Mouse (Mus musculus): ENCODE measurements at regions not wholly inside any gene's neighbourhood (a gene's known extent, or its start where the extent isn't known, plus 50 kb on each side); places are given as distances from the start of the nearest gene placed in this dataset.

GRCm38 (mm10) chr15:7003311-7003710 lies 87.1 kb upstream of the Lifr start:
- DNase-seq (ENCODE audit: low read depth, low spot score), result no peak
- no peak for TF ChIP-seq CHD2 (IDR thresholded peaks at IDR 0.05; ENCODE audit: low read length)
- TF ChIP-seq KAT2A (conservative IDR thresholded peaks at IDR 0.05; ENCODE audit: low read depth, low read length), result no peak
- no peak for TF ChIP-seq POLR2AphosphoS5 (IDR thresholded peaks at IDR 0.05; ENCODE audit: borderline replicate concordance, low read depth, low read length)
- no peak for TF ChIP-seq ELF1 (IDR thresholded peaks at IDR 0.05; ENCODE audit: low read depth, low read length)
- TF ChIP-seq BHLHE40 (IDR thresholded peaks at IDR 0.05; ENCODE audit: borderline replicate concordance, low read depth, low read length), result no peak
- no peak for TF ChIP-seq POLR2AphosphoS2 (IDR thresholded peaks at IDR 0.05; ENCODE audit: low read length)
- no peak for TF ChIP-seq RAD21 (IDR thresholded peaks at IDR 0.05; ENCODE audit: low read depth, low read length)
- TF ChIP-seq ETS1 (IDR thresholded peaks at IDR 0.05; ENCODE audit: low read depth, low read length), result no peak
- no peak for TF ChIP-seq NELFE (IDR thresholded peaks at IDR 0.05; ENCODE audit: low read depth, low read length)
- no peak for TF ChIP-seq MXI1 (IDR thresholded peaks at IDR 0.05; ENCODE audit: low read depth, low read length)
- TF ChIP-seq GABPA (IDR thresholded peaks at IDR 0.05; ENCODE audit: low read depth, low read length), result no peak
- no peak for TF ChIP-seq MYB (IDR thresholded peaks at IDR 0.05; ENCODE audit: low read depth, low read length)
- no peak for TF ChIP-seq ZMIZ1 (IDR thresholded peaks at IDR 0.05; ENCODE audit: low read depth, low read length)
- no peak for TF ChIP-seq SIN3A (IDR thresholded peaks at IDR 0.05; ENCODE audit: low read length)
- TF ChIP-seq TCF12 (IDR thresholded peaks at IDR 0.05; ENCODE audit: low read depth, low read length), result no peak
- TF ChIP-seq GATA1 (IDR thresholded peaks at IDR 0.05; ENCODE audit: low read depth, low read length), result no peak
- TF ChIP-seq TAL1 (IDR thresholded peaks at IDR 0.05; ENCODE audit: low read length), result no peak
- Histone ChIP-seq H3K9ac (ENCODE audit: control insufficient read depth, low read depth, low read length, poor library complexity, severe bottlenecking) (no peak overlapping the region), H3K4me1 (ENCODE audit: control insufficient read depth in 1 of 2, insufficient read depth in 2 of 2, low read length in 2 of 2) (no peaks in the 10 kb centered on the region), H3K27ac (ENCODE audit: control insufficient read depth, low read depth, low read length) (no peak overlapping the region), H3K79me2 (ENCODE audit: control insufficient read depth, insufficient read depth, low read length, poor library complexity) (no peaks in the 10 kb centered on the region), H3K27me3 (ENCODE audit: control insufficient read depth in 1 of 2, insufficient read depth in 2 of 2, low read length in 2 of 2) (no peaks in the 10 kb centered on the region), H3K9me3 (replicated peaks; ENCODE audit: insufficient read depth, low read length) (no peaks in the 10 kb centered on the region), H3K4me3 (ENCODE audit: control insufficient read depth in 1 of 2, insufficient read depth in 1 of 2, low read depth in 2 of 2, low read length in 2 of 2) (no peak overlapping the region), H3K36me3 (ENCODE audit: control insufficient read depth in 1 of 2, insufficient read depth in 2 of 2, low read length in 2 of 2) (no peaks in the 10 kb centered on the region)

DNA sequence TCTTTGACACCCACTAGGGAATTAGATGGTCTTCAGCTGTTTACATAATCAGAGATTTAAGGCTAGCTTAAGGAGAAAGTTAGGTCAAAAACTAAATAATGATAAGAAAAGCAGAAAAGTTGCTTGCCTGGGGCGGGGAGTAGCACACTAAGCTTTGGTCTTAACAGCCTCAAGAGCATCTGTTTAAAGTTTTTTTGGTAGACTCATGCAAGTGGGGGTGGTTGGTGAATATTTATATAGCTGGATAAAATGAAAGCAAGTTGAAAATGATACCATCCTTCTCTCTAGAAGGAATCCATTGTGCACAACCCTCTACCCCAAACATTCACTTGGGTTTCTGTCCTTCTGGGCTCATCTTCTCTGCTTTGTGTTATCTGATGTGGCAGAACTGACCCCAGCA lies 85.3 kb upstream of the Lifr start:
- Histone ChIP-seq H3K36me3 (ENCODE audit: control insufficient read depth in 1 of 2, insufficient read depth in 2 of 2, low read length in 2 of 2) (no peaks in the 10 kb centered on the region), H3K27ac (ENCODE audit: control insufficient read depth, low read depth, low read length) (no peak overlapping the region), H3K9me3 (replicated peaks; ENCODE audit: insufficient read depth, low read length) (no peaks in the 10 kb centered on the region), H3K27me3 (ENCODE audit: control insufficient read depth in 1 of 2, insufficient read depth in 2 of 2, low read length in 2 of 2) (no peaks in the 10 kb centered on the region), H3K4me3 (ENCODE audit: control insufficient read depth in 1 of 2, insufficient read depth in 1 of 2, low read depth in 2 of 2, low read length in 2 of 2) (no peak overlapping the region), H3K79me2 (ENCODE audit: control insufficient read depth, insufficient read depth, low read length, poor library complexity) (no peaks in the 10 kb centered on the region), H3K9ac (ENCODE audit: control insufficient read depth, low read depth, low read length, poor library complexity, severe bottlenecking) (no peak overlapping the region), H3K4me1 (ENCODE audit: control insufficient read depth in 1 of 2, insufficient read depth in 2 of 2, low read length in 2 of 2) (no peaks in the 10 kb centered on the region)
- DNase-seq (ENCODE audit: low read depth, low spot score), result no peak
- no peak for TF ChIP-seq ELF1 (IDR thresholded peaks at IDR 0.05; ENCODE audit: low read depth, low read length)
- no peak for TF ChIP-seq MAX (IDR thresholded peaks at IDR 0.05; ENCODE audit: low read length)
- TF ChIP-seq CTCF (IDR thresholded peaks at IDR 0.05 in 2 of 3, conservative IDR thresholded peaks at IDR 0.05 in 1 of 3; ENCODE audit: control insufficient read depth in 1 of 3, insufficient read depth in 1 of 3, low read depth in 2 of 3, low read length in 3 of 3, poor library complexity in 1 of 3, severe bottlenecking in 1 of 3), result no peak
- no peak for TF ChIP-seq HCFC1 (IDR thresholded peaks at IDR 0.05; ENCODE audit: low read depth, low read length)
- no peak for TF ChIP-seq KAT2A (conservative IDR thresholded peaks at IDR 0.05; ENCODE audit: low read depth, low read length)
- TF ChIP-seq GABPA (IDR thresholded peaks at IDR 0.05; ENCODE audit: low read depth, low read length), result no peak
- no peak for TF ChIP-seq MAZ (IDR thresholded peaks at IDR 0.05; ENCODE audit: low read depth, low read length)
- TF ChIP-seq MAFK (IDR thresholded peaks at IDR 0.05; ENCODE audit: borderline replicate concordance, low read depth, low read length), result no peak
- no peak for TF ChIP-seq NRF1 (IDR thresholded peaks at IDR 0.05; ENCODE audit: insufficient read depth, low read depth, low read length, poor library complexity, severe bottlenecking)
- no peak for TF ChIP-seq ZMIZ1 (IDR thresholded peaks at IDR 0.05; ENCODE audit: low read depth, low read length)
- TF ChIP-seq POLR2A (IDR thresholded peaks at IDR 0.05; ENCODE audit: control insufficient read depth in 1 of 2, insufficient read depth in 1 of 2, low read depth in 1 of 2, low read length in 2 of 2, poor library complexity in 1 of 2), result no peak
- no peak for TF ChIP-seq TAL1 (IDR thresholded peaks at IDR 0.05; ENCODE audit: low read length)
- no peak for TF ChIP-seq NELFE (IDR thresholded peaks at IDR 0.05; ENCODE audit: low read depth, low read length)
- TF ChIP-seq SMC3 (IDR thresholded peaks at IDR 0.05; ENCODE audit: low read depth, low read length), result no peak
- TF ChIP-seq CHD2 (IDR thresholded peaks at IDR 0.05; ENCODE audit: low read length), result no peak

Data from MEL (cell line).